Mouse (Mus musculus): ENCODE measurements at regions not wholly inside any gene's neighbourhood (a gene's known extent, or its start where the extent isn't known, plus 50 kb on each side); places are given as distances from the start of the nearest gene placed in this dataset.

- no peak for TF ChIP-seq POLR2A (IDR thresholded peaks at IDR 0.05; ENCODE audit: extremely low read depth, insufficient read depth, low read length)
- no peak for TF ChIP-seq CTCF (IDR thresholded peaks at IDR 0.05; ENCODE audit: low read depth, low read length)
These were observed 86.0 kb downstream of the Tbx18 start for GRCm38 (mm10) chr9:87645032-87645431.
